ENCODE assay signal across 12 mouse cellular contexts in the genomic region with DNA sequence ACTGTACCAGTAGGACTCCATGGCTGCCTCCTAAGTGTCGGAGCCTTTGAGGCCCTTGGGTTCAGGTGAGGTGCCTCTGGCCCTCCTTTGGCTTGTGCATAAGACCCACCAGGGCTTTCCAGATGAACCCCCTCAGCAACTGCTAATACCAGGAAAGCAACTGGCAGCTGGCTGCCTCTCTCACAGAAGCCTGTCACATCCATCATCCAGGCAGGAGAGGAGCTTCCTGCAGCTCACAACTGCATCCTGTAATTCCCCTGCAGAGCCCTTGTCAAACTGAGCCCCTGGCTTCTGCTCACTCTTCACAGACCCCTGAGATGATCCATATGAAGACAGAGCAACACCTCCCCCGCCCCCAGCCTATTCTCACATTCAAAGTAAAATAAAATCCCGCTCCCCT. TPM values are rescaled to one million over a fixed set of nuclear protein-coding genes. Genes with fewer than 3 reads are reported as not detected.
DNase-seq lines count a peak whose midpoint lies in the region; ATAC-seq and TF ChIP-seq lines count a peak whose summit lies in the region.
"Had no signal": no experiment of that assay in that cellular context is flagged by ENCODE, and none has a peak within 500 bp of the region (broad histone marks: within the 10 kb centered on the region; RNA-seq: fewer than 3 reads in every experiment).

No protein-coding gene starts in this region.

- peaks cover 20% of the 10 kb centered on the region for H3K4me1 ChIP-seq in kidney, postnatal 0 days (replicated peaks; ENCODE audit: insufficient read depth, low read length)
- peaks cover 47% of the 10 kb centered on the region for H3K4me1 ChIP-seq in forebrain, embryonic 13.5 days
- peaks cover 24% of the 10 kb centered on the region for H3K4me1 ChIP-seq in forebrain, embryonic 16.5 days (replicated peaks; ENCODE audit: control insufficient read depth, insufficient read depth, low read length)
- peaks cover 3% of the 10 kb centered on the region; the same call in 1 of the 2 replicates for H3K4me1 ChIP-seq in cerebellum, adult 2 months (ENCODE audit: control insufficient read depth, insufficient read depth, low read length)
- H3K4me1 ChIP-seq in liver, embryonic 11.5 days (replicated peaks; ENCODE audit: control insufficient read depth, insufficient read depth, low read length), result peaks cover 23% of the 10 kb centered on the region

- peak; percentile 62 for DNase-seq in kidney, postnatal 0 days (ENCODE audit: low spot score)
- DNase-seq in kidney, adult 11 months, result no peak
- DNase-seq in mesoderm, embryonic 11.5 days (ENCODE audit: low read depth, low spot score), result peak; percentile 66
- no peak for DNase-seq in cerebellum, adult 2 months
- no peak for DNase-seq in spleen, postnatal 36 days (ENCODE audit: low spot score in 2 of 2)
- DNase-seq in liver, embryonic 11.5 days (ENCODE audit: low spot score), result no peak
- DNase-seq: adrenal gland, adult 2 months; cerebellum, postnatal 14 days; lung, postnatal 36 days had no signal

- no peak overlapping the region for H3K4me3 ChIP-seq in kidney, postnatal 0 days (replicated peaks; ENCODE audit: low read depth, low read length)
- no peak overlapping the region for H3K4me3 ChIP-seq in forebrain, embryonic 13.5 days
- H3K4me3 ChIP-seq in forebrain, embryonic 16.5 days (replicated peaks; ENCODE audit: low read length), result no peak overlapping the region
- no peak overlapping the region for H3K4me3 ChIP-seq in cerebellum, adult 2 months (replicated peaks; ENCODE audit: insufficient read depth, low read depth, low read length)
- no peak overlapping the region for H3K4me3 ChIP-seq in liver, embryonic 11.5 days (ENCODE audit: low read depth, low read length)
- H3K4me3 ChIP-seq: limb, embryonic 13.5 days had no signal

- H3K9ac ChIP-seq in kidney, postnatal 0 days (ENCODE audit: low read depth, low read length), result no peak overlapping the region
- H3K9ac ChIP-seq in forebrain, embryonic 13.5 days, result peak overlapping the region; percentile 34; the same call in 1 of the 2 replicates
- no peak overlapping the region for H3K9ac ChIP-seq in forebrain, embryonic 16.5 days (replicated peaks; ENCODE audit: low read depth, low read length)
- H3K9ac ChIP-seq in liver, embryonic 11.5 days (ENCODE audit: low read depth, low read length), result no peak overlapping the region
- H3K9ac ChIP-seq: limb, embryonic 13.5 days had no signal

- no peaks in the 10 kb centered on the region for H3K9me3 ChIP-seq in kidney, postnatal 0 days (replicated peaks; ENCODE audit: low read length)
- H3K9me3 ChIP-seq in forebrain, embryonic 13.5 days (replicated peaks), result no peaks in the 10 kb centered on the region
- no peaks in the 10 kb centered on the region for H3K9me3 ChIP-seq in forebrain, embryonic 16.5 days (ENCODE audit: control insufficient read depth, low read length)
- no peaks in the 10 kb centered on the region for H3K9me3 ChIP-seq in liver, embryonic 11.5 days (ENCODE audit: control insufficient read depth, low read length)
- H3K9me3 ChIP-seq: limb, embryonic 13.5 days had no signal

- WGBS in kidney, postnatal 0 days, result 46% methylated on average over 3 of the region's 3 CpGs
- 83% methylated on average over 3 of the region's 3 CpGs for WGBS in forebrain, embryonic 13.5 days
- WGBS in forebrain, embryonic 16.5 days, result 79% methylated on average over 3 of the region's 3 CpGs
- WGBS in cerebellum, adult 2 months, result 97% methylated on average over 3 of the region's 3 CpGs
- 37% methylated on average over 3 of the region's 3 CpGs for WGBS in liver, embryonic 11.5 days

- no peaks in the 10 kb centered on the region for H3K36me3 ChIP-seq in kidney, postnatal 0 days (ENCODE audit: insufficient read depth, low read length)
- no peaks in the 10 kb centered on the region for H3K36me3 ChIP-seq in forebrain, embryonic 13.5 days (ENCODE audit: poor library complexity, severe bottlenecking)
- no peaks in the 10 kb centered on the region for H3K36me3 ChIP-seq in forebrain, embryonic 16.5 days (ENCODE audit: control insufficient read depth, insufficient read depth)
- H3K36me3 ChIP-seq in liver, embryonic 11.5 days (ENCODE audit: control insufficient read depth, insufficient read depth, low read length), result no peaks in the 10 kb centered on the region
- H3K36me3 ChIP-seq: limb, embryonic 13.5 days had no signal

- no peak for TF ChIP-seq CTCF in kidney, postnatal 0 days (IDR thresholded peaks at IDR 0.05; ENCODE audit: low read depth)
- TF ChIP-seq CTCF in cerebellum, adult 2 months (IDR thresholded peaks at IDR 0.05; ENCODE audit: borderline replicate concordance, insufficient read depth, low read depth, low read length), result no peak

- no peak for TF ChIP-seq POLR2A in cerebellum, adult 2 months (IDR thresholded peaks at IDR 0.05; ENCODE audit: borderline replicate concordance, insufficient read depth, low read length)

- H3K4me2 ChIP-seq in kidney, postnatal 0 days (ENCODE audit: low read length), result 0 out of 2 replicates have a peak overlapping the region, but pooled peaks have one; percentile 1
- no peak overlapping the region for H3K4me2 ChIP-seq in forebrain, embryonic 13.5 days
- no peak overlapping the region for H3K4me2 ChIP-seq in forebrain, embryonic 16.5 days (ENCODE audit: low read length)
- H3K4me2 ChIP-seq in liver, embryonic 11.5 days, result no peak overlapping the region
- H3K4me2 ChIP-seq: limb, embryonic 13.5 days had no signal

- H3K27me3 ChIP-seq in kidney, postnatal 0 days (ENCODE audit: insufficient read depth, low read length), result no peaks in the 10 kb centered on the region
- 0 out of 2 replicates have a peak, but pooled peaks cover 3% of the 10 kb centered on the region for H3K27me3 ChIP-seq in forebrain, embryonic 13.5 days
- H3K27me3 ChIP-seq in forebrain, embryonic 16.5 days (replicated peaks; ENCODE audit: control insufficient read depth, insufficient read depth, low read length), result no peaks in the 10 kb centered on the region
- no peaks in the 10 kb centered on the region for H3K27me3 ChIP-seq in cerebellum, adult 2 months (ENCODE audit: control insufficient read depth, insufficient read depth, low read length)
- H3K27me3 ChIP-seq in liver, embryonic 11.5 days (replicated peaks; ENCODE audit: control insufficient read depth, insufficient read depth, low read length), result peaks cover 7% of the 10 kb centered on the region; the same call in 1 of the 2 replicates
- H3K27me3 ChIP-seq: limb, embryonic 13.5 days had no signal

- peak; percentile 31; the same call in 1 of the 2 replicates for ATAC-seq in kidney, postnatal 0 days (replicated peaks; ENCODE audit: low FRiP score, low read depth)
- no peak for ATAC-seq in forebrain, embryonic 13.5 days
- ATAC-seq in forebrain, embryonic 16.5 days, result no peak
- no peak for ATAC-seq in liver, embryonic 11.5 days (replicated peaks; ENCODE audit: low FRiP score)

- no peak overlapping the region for H3K27ac ChIP-seq in kidney, postnatal 0 days
- H3K27ac ChIP-seq in forebrain, embryonic 13.5 days, result peak overlapping the region; percentile 44
- peak overlapping the region; percentile 14; the same call in 1 of the 2 replicates for H3K27ac ChIP-seq in forebrain, embryonic 16.5 days (ENCODE audit: low read length)
- no peak overlapping the region for H3K27ac ChIP-seq in cerebellum, adult 2 months (ENCODE audit: insufficient read depth, low read length)
- H3K27ac ChIP-seq in liver, embryonic 11.5 days (ENCODE audit: low read depth, low read length), result no peak overlapping the region
- H3K27ac ChIP-seq: limb, embryonic 13.5 days had no signal

RNA-seq across cellular contexts. Expression of a gene that starts 21.8 kb away (rescaled TPM):
- 8.0 and 11.4 TPM in 2 replicates for polyA plus RNA-seq in kidney, postnatal 0 days (2015; fragmentation: Nextera tagmentation; extraction: Ambion mirVana)
- polyA plus RNA-seq in forebrain, embryonic 13.5 days (2015; fragmentation: Nextera tagmentation; extraction: Ambion mirVana), result 8.6 and 12.2 TPM in 2 replicates
- 9.3 and 12.6 TPM in 2 replicates for polyA plus RNA-seq in forebrain, embryonic 16.5 days (2015; fragmentation: Nextera tagmentation; extraction: Ambion mirVana)
- 13.0 and 13.7 TPM in 2 replicates for polyA plus RNA-seq in cerebellum, adult 2 months (2012; rRNA removed)
- polyA plus RNA-seq in liver, embryonic 11.5 days (2014; fragmentation: Nextera tagmentation; extraction: Ambion mirVana), result 6.7 and 7.3 TPM in 2 replicates

Comparison
In these comparisons a context has a peak if more than half of its experiments do, and no peak if none do; other contexts are left out.
1. DNase-seq: peak in kidney, postnatal 0 days (single experiment) and mesoderm, embryonic 11.5 days (single experiment); none in kidney, adult 11 months (single experiment), cerebellum, adult 2 months (0 of 2), spleen, postnatal 36 days (0 of 2) and liver, embryonic 11.5 days (single experiment).
2. H3K27ac ChIP-seq: peak in forebrain, embryonic 13.5 days (single experiment) and forebrain, embryonic 16.5 days (single experiment); none in kidney, postnatal 0 days (single experiment), cerebellum, adult 2 months (single experiment) and liver, embryonic 11.5 days (single experiment).